Mouse (Mus musculus) MEL (cell line): Measurements from ENCODE around the gene Exd2. TPM values are rescaled to one million over a fixed set of nuclear protein-coding genes. Genes with fewer than 3 reads are reported as not detected.
"Not testable (repeated sequence)": the region's sequence is repeated elsewhere in the genome, so short reads cannot be mapped to it uniquely, and the experiment has no call there.

Experiments used
- DNase-seq: peaks from one replicate; pipeline ENCODE4 v3.0.0; 2011; ENCODE audit warnings: low read depth, low spot score
- H3K27ac ChIP-seq: 2 replicates; pipeline ENCODE4 v1.5.1; 2012; ENCODE audit warnings: low read depth, mild to moderate bottlenecking, control low read depth, low read length, moderate library complexity; ENCODE audit not compliant: control insufficient read depth
- H3K27me3 ChIP-seq, 2 experiments: fragments of 150-350 bp in 1 of 2; sonication (generic) in 1 of 2; 2 replicates each; pipeline ENCODE4 v1.6.1; 2012; ENCODE audit warnings: low read length in 2 of 2, mild to moderate bottlenecking in 2 of 2, improper control_type of control experiment in 1 of 2, moderate library complexity in 1 of 2; ENCODE audit not compliant: insufficient read depth in 2 of 2, control insufficient read depth in 1 of 2
- H3K36me3 ChIP-seq, 2 experiments: 2 replicates each; pipeline ENCODE4 v1.6.1; 2012 to 2014; ENCODE audit warnings: low read length in 2 of 2, improper control_type of control experiment in 1 of 2, inconsistent platforms in 1 of 2, mild to moderate bottlenecking in 1 of 2; ENCODE audit not compliant: insufficient read depth in 2 of 2, control insufficient read depth in 1 of 2
- H3K4me1 ChIP-seq, 2 experiments: fragments of 150-350 bp in 1 of 2; sonication (generic) in 1 of 2; 2 replicates each; pipeline ENCODE4 v1.6.1; 2012; ENCODE audit warnings: low read length in 2 of 2, improper control_type of control experiment in 1 of 2, mild to moderate bottlenecking in 1 of 2; ENCODE audit not compliant: insufficient read depth in 2 of 2, control insufficient read depth in 1 of 2
- H3K4me3 ChIP-seq, 2 experiments: fragments of 150-350 bp in 1 of 2; sonication (generic) in 1 of 2; 2 replicates each; pipeline ENCODE4 v1.5.1; 2012; ENCODE audit warnings: low read depth in 2 of 2, low read length in 2 of 2, mild to moderate bottlenecking in 2 of 2, moderate library complexity in 2 of 2, control low read depth in 1 of 2, improper control_type of control experiment in 1 of 2; ENCODE audit not compliant: control insufficient read depth in 1 of 2, insufficient read depth in 1 of 2
- H3K79me2 ChIP-seq: 2 replicates; pipeline ENCODE4 v1.6.1; 2012; ENCODE audit warnings: mild to moderate bottlenecking, low read length, moderate library complexity; ENCODE audit not compliant: control insufficient read depth, poor library complexity, insufficient read depth
- H3K9ac ChIP-seq: 2 replicates; pipeline ENCODE4 v1.6.1; 2012; ENCODE audit warnings: low read depth, mild to moderate bottlenecking, control low read depth, low read length, moderate library complexity; ENCODE audit not compliant: control insufficient read depth, poor library complexity, severe bottlenecking
- H3K9me3 ChIP-seq: fragments of 150-350 bp; sonication (generic); replicated peaks from 2 replicates; pipeline ENCODE4 v1.6.1; 2012; ENCODE audit warnings: mild to moderate bottlenecking, low read length, improper control_type of control experiment, moderate library complexity; ENCODE audit not compliant: insufficient read depth
- CHD2 ChIP-seq: IDR thresholded peaks from 2 replicates; pipeline ENCODE4 v1.6.1; 2011; ENCODE audit warnings: low read length, improper control_type of control experiment
- CTCF ChIP-seq, 3 experiments: IDR thresholded peaks in 2 of 3; conservative IDR thresholded peaks in 1 of 3; 2 replicates each; pipeline ENCODE4 v1.5.1; 2011 to 2012; ENCODE audit warnings: low read length in 3 of 3, low read depth in 2 of 3, mild to moderate bottlenecking in 2 of 3, improper control_type of control experiment in 1 of 3, inconsistent platforms in 1 of 3, mixed read lengths in 1 of 3, moderate library complexity in 1 of 3; ENCODE audit not compliant: control insufficient read depth in 1 of 3, insufficient read depth in 1 of 3, poor library complexity in 1 of 3, severe bottlenecking in 1 of 3
- ELF1 ChIP-seq: IDR thresholded peaks from 2 replicates; pipeline ENCODE4 v1.6.1; 2014; ENCODE audit warnings: low read depth, mild to moderate bottlenecking, inconsistent platforms, low read length, improper control_type of control experiment, moderate library complexity
- GABPA ChIP-seq: IDR thresholded peaks from 2 replicates; pipeline ENCODE4 v1.6.1; 2012; ENCODE audit warnings: low read depth, mild to moderate bottlenecking, inconsistent platforms, low read length, improper control_type of control experiment, moderate library complexity
- GATA1 ChIP-seq: IDR thresholded peaks from 2 replicates; pipeline ENCODE4 v1.6.1; 2011; ENCODE audit warnings: low read depth, low read length, improper control_type of control experiment
- JUND ChIP-seq: IDR thresholded peaks from 2 replicates; pipeline ENCODE4 v1.6.1; 2011; ENCODE audit warnings: low read depth, mild to moderate bottlenecking, improper control_type of control experiment, low read length
- MAX ChIP-seq: IDR thresholded peaks from 2 replicates; pipeline ENCODE4 v1.6.1; 2011; ENCODE audit warnings: low read length, improper control_type of control experiment
- MAZ ChIP-seq: IDR thresholded peaks from 2 replicates; pipeline ENCODE4 v1.6.1; 2012; ENCODE audit warnings: low read depth, mild to moderate bottlenecking, inconsistent platforms, low read length, improper control_type of control experiment
- MEF2A ChIP-seq: IDR thresholded peaks from 2 replicates; pipeline ENCODE4 v1.6.1; 2014; ENCODE audit warnings: low read depth, mild to moderate bottlenecking, inconsistent platforms, low read length, improper control_type of control experiment; ENCODE audit not compliant: poor library complexity, insufficient replicate concordance, severe bottlenecking; ENCODE audit errors: extremely low read depth
- MYB ChIP-seq: IDR thresholded peaks from 2 replicates; pipeline ENCODE4 v1.6.1; 2011; ENCODE audit warnings: mild to moderate bottlenecking, low read depth, low read length, improper control_type of control experiment
- MYC ChIP-seq: IDR thresholded peaks from 2 replicates; pipeline ENCODE4 v1.6.1; 2011; ENCODE audit warnings: low read depth, mild to moderate bottlenecking, low read length, improper control_type of control experiment, moderate library complexity
- NRF1 ChIP-seq: IDR thresholded peaks from 2 replicates; pipeline ENCODE4 v1.6.1; 2014; ENCODE audit warnings: low read depth, mild to moderate bottlenecking, inconsistent platforms, low read length, improper control_type of control experiment, moderate library complexity; ENCODE audit not compliant: poor library complexity, insufficient read depth, severe bottlenecking
- SMC3 ChIP-seq: IDR thresholded peaks from 2 replicates; pipeline ENCODE4 v1.6.1; 2011; ENCODE audit warnings: low read depth, low read length, improper control_type of control experiment
- TAL1 ChIP-seq: IDR thresholded peaks from 2 replicates; pipeline ENCODE4 v1.6.1; 2012; ENCODE audit warnings: mild to moderate bottlenecking, inconsistent platforms, low read length, moderate library complexity, mixed read lengths
- ZC3H11A ChIP-seq: IDR thresholded peaks from 2 replicates; pipeline ENCODE4 v1.6.1; 2012; ENCODE audit warnings: low read depth, mild to moderate bottlenecking, inconsistent platforms, low read length, improper control_type of control experiment
- ZKSCAN1 ChIP-seq: IDR thresholded peaks from 2 replicates; pipeline ENCODE4 v1.6.1; 2012; ENCODE audit warnings: low read depth, mild to moderate bottlenecking, inconsistent platforms, low read length, improper control_type of control experiment, moderate library complexity
- ZNF384 ChIP-seq: IDR thresholded peaks from 2 replicates; pipeline ENCODE4 v1.6.1; 2012; ENCODE audit warnings: low read depth, mild to moderate bottlenecking, inconsistent platforms, low read length, improper control_type of control experiment
- polyA plus RNA-seq, 2 experiments: library from polyadenylated mRNA; stranded (reverse) in 1 of 2; unstranded in 1 of 2; fragments of >175 nt in 1 of 2; fragments of >200 nt in 1 of 2; gene quantifications; 2 replicates each; pipeline versions ENCODE4 v1.2.1 to v1.2.4; 2012; ENCODE audit warnings: low replicate concordance in 2 of 2, low read depth in 1 of 2; ENCODE audit not compliant: insufficient read length in 2 of 2, insufficient read depth in 1 of 2, missing spikeins in 1 of 2
- total RNA-seq: library from RNA; depleted of rRNA; stranded (reverse); fragments of 300-350 nt; gene quantifications from 2 replicates; pipeline ENCODE4 v1.2.3, GENCODE M21; 2012

The Exd2 gene
- total and polyA plus RNA-seq, 3 experiments: 9.6 to 12.8 TPM; not detected in 1

DNA sequence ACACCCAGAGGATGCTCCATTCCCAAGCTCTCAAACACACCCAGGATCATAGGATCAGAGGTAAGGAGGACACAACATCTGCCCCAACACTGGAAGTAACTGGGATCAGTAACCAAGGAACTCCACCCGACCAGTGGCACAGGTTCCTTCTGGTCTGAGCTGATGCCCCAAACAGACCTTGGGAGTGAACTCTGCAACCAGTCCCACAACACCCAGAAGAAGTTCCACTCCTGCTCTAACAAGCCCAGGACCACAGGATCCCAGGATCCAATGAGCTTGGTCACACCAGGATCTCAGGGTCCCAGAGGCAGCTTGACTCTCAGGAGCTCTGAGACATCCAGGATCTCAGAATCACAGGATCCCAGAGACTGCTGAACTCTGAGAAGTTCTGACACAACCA lies 9.4 kb upstream of the Exd2 start:
- Histone ChIP-seq H3K27ac (no peak overlapping the region), H3K4me1 (no peaks in the 10 kb centered on the region), H3K9me3 (no peaks in the 10 kb centered on the region), H3K79me2 (no peaks in the 10 kb centered on the region), H3K27me3 (peaks cover 5 to 14% of the 10 kb centered on the region in 2 experiments), H3K9ac (no peak overlapping the region), H3K36me3 (no peaks in the 10 kb centered on the region), H3K4me3 (no peak overlapping the region)
- TF ChIP-seq ZKSCAN1 (no peak), TAL1 (no peak), GATA1 (no peak), MYC (no peak), SMC3 (no peak), NRF1 (no peak), ZNF384 (no peak), MAX (no peak), MYB (no peak), ELF1 (no peak), CHD2 (no peak)
- DNase-seq: no peak

DNA sequence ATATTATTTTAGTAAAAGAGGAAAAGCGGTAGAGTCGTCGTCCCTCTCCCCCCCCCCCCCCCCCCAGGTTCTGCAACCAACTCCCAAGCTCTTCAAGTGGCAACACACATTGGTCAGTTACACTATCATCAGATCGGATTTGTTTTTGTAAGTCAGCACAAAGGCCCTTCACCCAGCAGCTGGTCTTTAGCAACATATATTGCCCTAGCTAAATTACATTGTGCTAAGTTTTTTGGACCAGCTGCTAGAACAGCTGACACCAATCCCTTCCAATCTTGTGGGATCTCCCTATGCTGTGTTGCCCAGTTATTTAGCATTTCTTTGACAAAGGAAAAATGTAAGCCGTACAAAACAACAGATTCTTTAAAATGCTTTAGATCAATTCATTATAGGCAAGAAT lies 4.9 kb upstream of the Exd2 start:
- peaks cover under 1% of the 10 kb centered on the region; the same call in 1 of the 2 replicates for H3K79me2 ChIP-seq
- no peak for TF ChIP-seq ZC3H11A
- TF ChIP-seq MEF2A: no peak
- TF ChIP-seq GABPA: no peak
- no peak for TF ChIP-seq CHD2
- no peaks in the 10 kb centered on the region for H3K9me3 ChIP-seq
- H3K4me1 ChIP-seq: peaks cover 0 to 4% of the 10 kb centered on the region in 2 experiments; a peak in 2 of 4 replicates
- no peak for DNase-seq
- H3K4me3 ChIP-seq: no peak overlapping the region
- no peak overlapping the region for H3K27ac ChIP-seq
- peaks cover 0 to 4% of the 10 kb centered on the region in 2 experiments; a peak in 2 of 4 replicates for H3K36me3 ChIP-seq
- no peak overlapping the region for H3K9ac ChIP-seq
- peaks cover 0 to 2% of the 10 kb centered on the region in 2 experiments; a peak in 2 of 4 replicates for H3K27me3 ChIP-seq

DNA sequence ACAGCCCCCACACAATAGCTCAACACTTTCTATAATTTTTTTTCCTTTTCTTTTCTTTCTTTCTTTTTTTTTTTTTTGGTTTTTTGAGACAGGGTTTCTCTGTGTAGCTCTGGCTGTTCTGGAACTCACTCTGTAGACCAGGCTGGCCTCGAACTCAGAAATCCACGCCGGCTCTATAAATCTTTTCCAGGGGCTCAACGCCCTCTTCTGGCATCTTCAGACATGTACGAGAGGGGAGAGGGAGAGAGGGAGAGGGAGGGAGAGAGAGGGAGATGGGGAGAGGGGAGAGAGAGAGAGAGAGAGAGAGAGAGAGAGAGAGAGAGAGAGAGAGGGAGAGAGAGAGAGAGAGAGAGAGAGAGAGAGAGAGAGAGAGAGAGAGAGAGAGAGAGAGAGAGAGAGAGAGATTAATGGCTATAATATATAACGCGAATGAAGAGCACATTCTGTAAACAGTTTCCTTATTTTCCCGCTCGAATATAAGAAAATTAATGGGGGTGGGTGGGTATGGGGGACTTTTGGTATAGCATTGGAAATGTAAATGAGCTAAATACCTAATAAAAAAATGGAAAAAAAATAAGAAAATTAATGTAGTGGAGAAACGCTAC lies 501 bp upstream of the Exd2 start:
- not testable (repeated sequence) for H3K79me2 ChIP-seq, H3K9me3 ChIP-seq, H3K27me3 ChIP-seq, H3K4me1 ChIP-seq, H3K36me3 ChIP-seq
- peak in 2 of 3 experiments; percentile 31 to 34; a peak in 4 of 6 replicates for TF ChIP-seq CTCF (IDR thresholded peaks at IDR 0.05 in 2 of 3, conservative IDR thresholded peaks at IDR 0.05 in 1 of 3; ENCODE audit: control insufficient read depth in 1 of 3, insufficient read depth in 1 of 3, low read depth in 2 of 3, low read length in 3 of 3, poor library complexity in 1 of 3, severe bottlenecking in 1 of 3)
- TF ChIP-seq MAZ: peak; percentile 64; the same call in 1 of the 2 replicates
- peak; percentile 97 for TF ChIP-seq JUND
- Histone ChIP-seq H3K27ac (peak overlapping the region; percentile 79), H3K4me3 (peak overlapping the region; percentile 64 to 88), H3K9ac (peak overlapping the region; percentile 73)
- peak; percentile 70 for DNase-seq
